Mouse (Mus musculus) cerebellum, postnatal 14 days (tissue): Measurements from ENCODE around the gene Gm10800.
"Not testable (repeated sequence)": the region's sequence is repeated elsewhere in the genome, so short reads cannot be mapped to it uniquely, and the experiment has no call there.

Experiments used
- DNase-seq, 2 experiments: peaks; one replicate each; pipeline ENCODE4 v3.0.0; 2021; ENCODE audit warnings: mixed read lengths in 2 of 2

Gm10800 gene

GRCm38 (mm10) chr2:98667201-98667600, at the start of gene Gm10800:
Gene Gm10800 (minus strand): TSS chr2:98667301.
- DNase-seq, result not testable (repeated sequence)

GRCm38 (mm10) chr2:98697533-98697932, 30.4 kb upstream of the Gm10800 start:
- DNase-seq, result peak; percentile 66 to 76

- not testable (repeated sequence) for DNase-seq
Measured at GRCm38 (mm10) chr2:98661937-98662336, 5.2 kb downstream of the Gm10800 start, which contains the start of gene Gm10801. Gene Gm10801 (plus strand): TSS chr2:98662237.
